Comparison of ENCODE assay signal across 16 mouse cellular contexts in genomic region chr9:69713577-69714327, GRCm38 (mm10). TPM values are rescaled to one million over a fixed set of nuclear protein-coding genes. Genes with fewer than 3 reads are reported as not detected.
DNase-seq lines count a peak whose midpoint lies in the region; ATAC-seq and TF ChIP-seq lines count a peak whose summit lies in the region.
"Had no signal": no experiment of that assay in that cellular context is flagged by ENCODE, and none has a peak within 500 bp of the region (broad histone marks: within the 10 kb centered on the region; RNA-seq: fewer than 3 reads in every experiment).

No protein-coding gene starts in this region.

- no peak overlapping the region for H3K4me2 ChIP-seq in lung, postnatal 0 days (replicated peaks; ENCODE audit: low read depth, low read length)
- H3K4me2 ChIP-seq in embryonic facial prominence, embryonic 14.5 days (ENCODE audit: low read depth, low read length), result no peak overlapping the region
- H3K4me2 ChIP-seq in hindbrain, postnatal 0 days (ENCODE audit: low read depth, low read length), result peak overlapping the region; percentile 23
- H3K4me2 ChIP-seq in neural tube, embryonic 14.5 days (ENCODE audit: low read depth, low read length), result peak overlapping the region; percentile 11; the same call in 1 of the 2 replicates

- peaks cover 5% of the 10 kb centered on the region for H3K4me1 ChIP-seq in lung, postnatal 0 days (ENCODE audit: insufficient read depth, low read depth, low read length)
- peaks cover 8% of the 10 kb centered on the region; the same call in 1 of the 2 replicates for H3K4me1 ChIP-seq in embryonic facial prominence, embryonic 14.5 days (ENCODE audit: control insufficient read depth, insufficient read depth, low read length)
- H3K4me1 ChIP-seq in hindbrain, postnatal 0 days (ENCODE audit: insufficient read depth, low read length), result no peaks in the 10 kb centered on the region
- H3K4me1 ChIP-seq in neural tube, embryonic 14.5 days (ENCODE audit: control insufficient read depth, insufficient read depth, low read length), result peaks cover 8% of the 10 kb centered on the region; the same call in 1 of the 2 replicates

- TF ChIP-seq EP300 in lung, postnatal 0 days (IDR thresholded peaks at IDR 0.05), result no peak

- TF ChIP-seq CTCF in lung, postnatal 0 days (IDR thresholded peaks at IDR 0.05), result no peak
- no peak for TF ChIP-seq CTCF in hindbrain, postnatal 0 days (IDR thresholded peaks at IDR 0.05; ENCODE audit: low read depth)

- H3K36me3 ChIP-seq in lung, postnatal 0 days (ENCODE audit: insufficient read depth, low read length), result no peaks in the 10 kb centered on the region
- H3K36me3 ChIP-seq in embryonic facial prominence, embryonic 14.5 days (ENCODE audit: control insufficient read depth, insufficient read depth, low read length), result no peaks in the 10 kb centered on the region
- H3K36me3 ChIP-seq in hindbrain, postnatal 0 days (ENCODE audit: insufficient read depth, low read length), result no peaks in the 10 kb centered on the region
- no peaks in the 10 kb centered on the region for H3K36me3 ChIP-seq in neural tube, embryonic 14.5 days (ENCODE audit: control insufficient read depth, insufficient read depth, low read length)

- H3K4me3 ChIP-seq in lung, postnatal 0 days (ENCODE audit: low read depth, low read length), result no peak overlapping the region
- no peak overlapping the region for H3K4me3 ChIP-seq in embryonic facial prominence, embryonic 14.5 days (ENCODE audit: low read depth, low read length)
- no peak overlapping the region for H3K4me3 ChIP-seq in hindbrain, postnatal 0 days (ENCODE audit: low read length)
- H3K4me3 ChIP-seq in neural tube, embryonic 14.5 days (ENCODE audit: low read depth, low read length), result no peak overlapping the region

- H3K9me3 ChIP-seq in lung, postnatal 0 days (ENCODE audit: low read length), result no peaks in the 10 kb centered on the region
- H3K9me3 ChIP-seq in embryonic facial prominence, embryonic 14.5 days (ENCODE audit: control insufficient read depth, low read length), result no peaks in the 10 kb centered on the region
- H3K9me3 ChIP-seq in hindbrain, postnatal 0 days (ENCODE audit: low read length), result no peaks in the 10 kb centered on the region
- no peaks in the 10 kb centered on the region for H3K9me3 ChIP-seq in neural tube, embryonic 14.5 days (ENCODE audit: control insufficient read depth, low read length)

- H3K9ac ChIP-seq in lung, postnatal 0 days (replicated peaks; ENCODE audit: low read depth), result no peak overlapping the region
- H3K9ac ChIP-seq in embryonic facial prominence, embryonic 14.5 days (ENCODE audit: low read depth, low read length), result no peak overlapping the region
- no peak overlapping the region for H3K9ac ChIP-seq in hindbrain, postnatal 0 days (replicated peaks; ENCODE audit: low read length)
- H3K9ac ChIP-seq in neural tube, embryonic 14.5 days (replicated peaks; ENCODE audit: low read depth, low read length), result no peak overlapping the region
- H3K9ac ChIP-seq: liver, embryonic 14.5 days had no signal

- DNase-seq in lung, postnatal 0 days (ENCODE audit: low spot score), result peak; percentile 21
- no peak for DNase-seq in lung, postnatal 25 days (ENCODE audit: low spot score)
- DNase-seq in embryonic facial prominence, embryonic 14.5 days (ENCODE audit: low spot score), result no peak
- peak; percentile 37 for DNase-seq in hindbrain, postnatal 0 days (ENCODE audit: low spot score)
- no peak for DNase-seq in layer of hippocampus, adult 18-20 months (ENCODE audit: low spot score in 2 of 2)
- DNase-seq in adrenal gland, postnatal 10 days, result no peak
- DNase-seq: heart, postnatal 4 days; kidney, postnatal 25 days; right cerebral cortex, postnatal 25 days; thymus, postnatal 14 days had no signal

- H3K27me3 ChIP-seq in lung, postnatal 0 days (replicated peaks; ENCODE audit: insufficient read depth, low read length), result no peaks in the 10 kb centered on the region
- no peaks in the 10 kb centered on the region; the same call in 1 of the 2 replicates for H3K27me3 ChIP-seq in embryonic facial prominence, embryonic 14.5 days (replicated peaks; ENCODE audit: control insufficient read depth, insufficient read depth, low read length)
- H3K27me3 ChIP-seq in hindbrain, postnatal 0 days (ENCODE audit: insufficient read depth, low read length), result no peaks in the 10 kb centered on the region
- no peaks in the 10 kb centered on the region for H3K27me3 ChIP-seq in neural tube, embryonic 14.5 days (ENCODE audit: control insufficient read depth, insufficient read depth, low read length)

- H3K27ac ChIP-seq in lung, postnatal 0 days (ENCODE audit: low read length), result no peak overlapping the region
- 0 out of 2 replicates have a peak overlapping the region, but pooled peaks have one; percentile 28 for H3K27ac ChIP-seq in embryonic facial prominence, embryonic 14.5 days (replicated peaks; ENCODE audit: low read depth, low read length)
- peak overlapping the region; percentile 48; the same call in 1 of the 2 replicates for H3K27ac ChIP-seq in hindbrain, postnatal 0 days
- peak overlapping the region; percentile 25; the same call in 1 of the 2 replicates for H3K27ac ChIP-seq in neural tube, embryonic 14.5 days (ENCODE audit: low read depth, low read length)
- H3K27ac ChIP-seq: liver, embryonic 14.5 days had no signal

- no peak for ATAC-seq in lung, postnatal 0 days
- ATAC-seq in embryonic facial prominence, embryonic 14.5 days (ENCODE audit: low read depth), result no peak
- peak; percentile 69 for ATAC-seq in hindbrain, postnatal 0 days
- peak; percentile 84 for ATAC-seq in neural tube, embryonic 14.5 days (ENCODE audit: low read depth)
- no peak for ATAC-seq in erythroid progenitor cell, adult 5-6 weeks (replicated peaks; ENCODE audit: low FRiP score, poor library complexity, severe bottlenecking)

- 24% methylated on average over 18 of the region's 18 CpGs for WGBS in lung, postnatal 0 days
- 42% methylated on average over 18 of the region's 18 CpGs for WGBS in embryonic facial prominence, embryonic 14.5 days
- 18% methylated on average over 18 of the region's 18 CpGs for WGBS in hindbrain, postnatal 0 days
- WGBS in neural tube, embryonic 14.5 days, result 9% methylated on average over 18 of the region's 18 CpGs

RNA-seq across cellular contexts. Expression of gene Foxb1, which starts 47.0 kb away (rescaled TPM):
- polyA plus RNA-seq in lung, postnatal 0 days (2015; fragmentation: Nextera tagmentation; extraction: Ambion mirVana), result not detected in 2 replicates
- polyA plus RNA-seq in embryonic facial prominence, embryonic 14.5 days (2014; fragmentation: Nextera tagmentation; extraction: Ambion mirVana), result not detected in 2 replicates
- 10.0 and 11.4 TPM in 2 replicates for total RNA-seq in hindbrain, postnatal 0 days (2014; rRNA removed)
- 5.5 and 5.7 TPM in 2 replicates for polyA plus RNA-seq in hindbrain, postnatal 0 days (2015; fragmentation: Nextera tagmentation; extraction: Ambion mirVana)
- polyA plus RNA-seq in neural tube, embryonic 14.5 days (2014; fragmentation: Nextera tagmentation; extraction: Ambion mirVana), result 4.1 and 4.7 TPM in 2 replicates
- total RNA-seq in layer of hippocampus, adult 18-20 months (2021), result not detected
- not detected for total RNA-seq in adrenal gland, postnatal 10 days (2021)
- not detected in 2 replicates for total RNA-seq in erythroid progenitor cell, adult 5-6 weeks (2015; ENCODE audit: low replicate concordance)
- not detected in 2 replicates for total RNA-seq in erythroid progenitor cell, adult 5-6 weeks (2017; ENCODE audit: low replicate concordance)
- total RNA-seq: gastrocnemius, adult 18-20 months; heart, postnatal 4 days; left cerebral cortex, postnatal 10 days had no signal
- polyA plus RNA-seq: cortical plate, adult 2 months; liver, embryonic 14.5 days had no signal

Comparison
In these comparisons a context has a peak if more than half of its experiments do, and no peak if none do; other contexts are left out.
1. DNase-seq: peak in lung, postnatal 0 days (single experiment) and hindbrain, postnatal 0 days (single experiment); none in lung, postnatal 25 days (single experiment), embryonic facial prominence, embryonic 14.5 days (single experiment), layer of hippocampus, adult 18-20 months (0 of 2) and adrenal gland, postnatal 10 days (single experiment).
2. ATAC-seq: peak in hindbrain, postnatal 0 days (single experiment) and neural tube, embryonic 14.5 days (single experiment); none in lung, postnatal 0 days (single experiment), embryonic facial prominence, embryonic 14.5 days (single experiment) and erythroid progenitor cell, adult 5-6 weeks (single experiment).
3. H3K4me2 ChIP-seq: peak in hindbrain, postnatal 0 days (single experiment) and neural tube, embryonic 14.5 days (single experiment); none in lung, postnatal 0 days (single experiment) and embryonic facial prominence, embryonic 14.5 days (single experiment).
4. RNA of gene Foxb1, which starts 47.0 kb away (total RNA-seq): 10.0 to 11.4 TPM in hindbrain, postnatal 0 days; not detected in layer of hippocampus, adult 18-20 months, not detected in adrenal gland, postnatal 10 days and not detected in erythroid progenitor cell, adult 5-6 weeks; every median in the first group is over 10 times any median in the second.